Mouse (Mus musculus) MEL (cell line): Measurements from ENCODE around the gene Spaca6. TPM values are rescaled to one million over a fixed set of nuclear protein-coding genes. Genes with fewer than 3 reads are reported as not detected.

Experiments
- DNase-seq: peaks from one replicate; pipeline ENCODE4 v3.0.0; 2011; ENCODE audit warnings: low read depth, low spot score
- H3K27ac ChIP-seq: 2 replicates; pipeline ENCODE4 v1.5.1; 2012; ENCODE audit warnings: low read depth, mild to moderate bottlenecking, control low read depth, low read length, moderate library complexity; ENCODE audit not compliant: control insufficient read depth
- H3K27me3 ChIP-seq, 2 experiments: fragments of 150-350 bp in 1 of 2; sonication (generic) in 1 of 2; 2 replicates each; pipeline ENCODE4 v1.6.1; 2012; ENCODE audit warnings: low read length in 2 of 2, mild to moderate bottlenecking in 2 of 2, improper control_type of control experiment in 1 of 2, moderate library complexity in 1 of 2; ENCODE audit not compliant: insufficient read depth in 2 of 2, control insufficient read depth in 1 of 2
- H3K36me3 ChIP-seq, 2 experiments: 2 replicates each; pipeline ENCODE4 v1.6.1; 2012 to 2014; ENCODE audit warnings: low read length in 2 of 2, improper control_type of control experiment in 1 of 2, inconsistent platforms in 1 of 2, mild to moderate bottlenecking in 1 of 2; ENCODE audit not compliant: insufficient read depth in 2 of 2, control insufficient read depth in 1 of 2
- H3K4me1 ChIP-seq, 2 experiments: fragments of 150-350 bp in 1 of 2; sonication (generic) in 1 of 2; 2 replicates each; pipeline ENCODE4 v1.6.1; 2012; ENCODE audit warnings: low read length in 2 of 2, improper control_type of control experiment in 1 of 2, mild to moderate bottlenecking in 1 of 2; ENCODE audit not compliant: insufficient read depth in 2 of 2, control insufficient read depth in 1 of 2
- H3K4me3 ChIP-seq, 2 experiments: fragments of 150-350 bp in 1 of 2; sonication (generic) in 1 of 2; 2 replicates each; pipeline ENCODE4 v1.5.1; 2012; ENCODE audit warnings: low read depth in 2 of 2, low read length in 2 of 2, mild to moderate bottlenecking in 2 of 2, moderate library complexity in 2 of 2, control low read depth in 1 of 2, improper control_type of control experiment in 1 of 2; ENCODE audit not compliant: control insufficient read depth in 1 of 2, insufficient read depth in 1 of 2
- H3K79me2 ChIP-seq: 2 replicates; pipeline ENCODE4 v1.6.1; 2012; ENCODE audit warnings: mild to moderate bottlenecking, low read length, moderate library complexity; ENCODE audit not compliant: control insufficient read depth, poor library complexity, insufficient read depth
- H3K9ac ChIP-seq: 2 replicates; pipeline ENCODE4 v1.6.1; 2012; ENCODE audit warnings: low read depth, mild to moderate bottlenecking, control low read depth, low read length, moderate library complexity; ENCODE audit not compliant: control insufficient read depth, poor library complexity, severe bottlenecking
- H3K9me3 ChIP-seq: fragments of 150-350 bp; sonication (generic); replicated peaks from 2 replicates; pipeline ENCODE4 v1.6.1; 2012; ENCODE audit warnings: mild to moderate bottlenecking, low read length, improper control_type of control experiment, moderate library complexity; ENCODE audit not compliant: insufficient read depth
- BHLHE40 ChIP-seq: IDR thresholded peaks from 2 replicates; pipeline ENCODE4 v1.6.1; 2012; ENCODE audit warnings: low read depth, mild to moderate bottlenecking, inconsistent platforms, low read length, improper control_type of control experiment, borderline replicate concordance
- CHD2 ChIP-seq: IDR thresholded peaks from 2 replicates; pipeline ENCODE4 v1.6.1; 2011; ENCODE audit warnings: low read length, improper control_type of control experiment
- E2F4 ChIP-seq: IDR thresholded peaks from 2 replicates; pipeline ENCODE4 v1.6.1; 2011; ENCODE audit warnings: low read depth, low read length, improper control_type of control experiment, borderline replicate concordance
- ELF1 ChIP-seq: IDR thresholded peaks from 2 replicates; pipeline ENCODE4 v1.6.1; 2014; ENCODE audit warnings: low read depth, mild to moderate bottlenecking, inconsistent platforms, low read length, improper control_type of control experiment, moderate library complexity
- EP300 ChIP-seq, 2 experiments: IDR thresholded peaks; 2 replicates each; pipeline ENCODE4 v1.6.1; 2011; ENCODE audit warnings: improper control_type of control experiment in 2 of 2, low read length in 2 of 2, low read depth in 1 of 2, mild to moderate bottlenecking in 1 of 2
- ETS1 ChIP-seq: IDR thresholded peaks from 2 replicates; pipeline ENCODE4 v1.6.1; 2012; ENCODE audit warnings: low read depth, mild to moderate bottlenecking, inconsistent platforms, low read length, improper control_type of control experiment, moderate library complexity
- JUND ChIP-seq: IDR thresholded peaks from 2 replicates; pipeline ENCODE4 v1.6.1; 2011; ENCODE audit warnings: low read depth, mild to moderate bottlenecking, improper control_type of control experiment, low read length
- KAT2A ChIP-seq: conservative IDR thresholded peaks from 2 replicates; pipeline ENCODE4 v1.6.1; 2012; ENCODE audit warnings: low read depth, low read length, improper control_type of control experiment, inconsistent platforms
- MAZ ChIP-seq: IDR thresholded peaks from 2 replicates; pipeline ENCODE4 v1.6.1; 2012; ENCODE audit warnings: low read depth, mild to moderate bottlenecking, inconsistent platforms, low read length, improper control_type of control experiment
- MEF2A ChIP-seq: IDR thresholded peaks from 2 replicates; pipeline ENCODE4 v1.6.1; 2014; ENCODE audit warnings: low read depth, mild to moderate bottlenecking, inconsistent platforms, low read length, improper control_type of control experiment; ENCODE audit not compliant: poor library complexity, insufficient replicate concordance, severe bottlenecking; ENCODE audit errors: extremely low read depth
- MXI1 ChIP-seq: IDR thresholded peaks from 2 replicates; pipeline ENCODE4 v1.6.1; 2011; ENCODE audit warnings: mild to moderate bottlenecking, low read depth, low read length, improper control_type of control experiment
- NELFE ChIP-seq: IDR thresholded peaks from 2 replicates; pipeline ENCODE4 v1.6.1; 2011; ENCODE audit warnings: low read depth, low read length, improper control_type of control experiment
- NRF1 ChIP-seq: IDR thresholded peaks from 2 replicates; pipeline ENCODE4 v1.6.1; 2014; ENCODE audit warnings: low read depth, mild to moderate bottlenecking, inconsistent platforms, low read length, improper control_type of control experiment, moderate library complexity; ENCODE audit not compliant: poor library complexity, insufficient read depth, severe bottlenecking
- POLR2AphosphoS2 ChIP-seq: IDR thresholded peaks from 2 replicates; pipeline ENCODE4 v1.6.1; 2011; ENCODE audit warnings: low read length, improper control_type of control experiment
- POLR2AphosphoS5 ChIP-seq: IDR thresholded peaks from 2 replicates; pipeline ENCODE4 v1.6.1; 2012; ENCODE audit warnings: low read depth, borderline replicate concordance, mild to moderate bottlenecking, inconsistent platforms, low read length, moderate library complexity, mixed read lengths
- RCOR1 ChIP-seq: IDR thresholded peaks from 2 replicates; pipeline ENCODE4 v1.6.1; 2012; ENCODE audit warnings: low read depth, mild to moderate bottlenecking, inconsistent platforms, low read length, improper control_type of control experiment
- SIN3A ChIP-seq: IDR thresholded peaks from 2 replicates; pipeline ENCODE4 v1.6.1; 2012; ENCODE audit warnings: low read length, improper control_type of control experiment, inconsistent platforms
- SMC3 ChIP-seq: IDR thresholded peaks from 2 replicates; pipeline ENCODE4 v1.6.1; 2011; ENCODE audit warnings: low read depth, low read length, improper control_type of control experiment
- TAL1 ChIP-seq: IDR thresholded peaks from 2 replicates; pipeline ENCODE4 v1.6.1; 2012; ENCODE audit warnings: mild to moderate bottlenecking, inconsistent platforms, low read length, moderate library complexity, mixed read lengths
- TBP ChIP-seq: IDR thresholded peaks from 2 replicates; pipeline ENCODE4 v1.8.0; 2011; ENCODE audit warnings: low read depth, low read length, improper control_type of control experiment
- UBTF ChIP-seq: IDR thresholded peaks from 2 replicates; pipeline ENCODE4 v1.6.1; 2012; ENCODE audit warnings: low read depth, mild to moderate bottlenecking, inconsistent platforms, low read length, improper control_type of control experiment, moderate library complexity, borderline replicate concordance; ENCODE audit not compliant: insufficient read depth
- USF1 ChIP-seq: IDR thresholded peaks from 2 replicates; pipeline ENCODE4 v1.6.1; 2014; ENCODE audit warnings: low read depth, mild to moderate bottlenecking, inconsistent platforms, low read length, improper control_type of control experiment, moderate library complexity
- ZC3H11A ChIP-seq: IDR thresholded peaks from 2 replicates; pipeline ENCODE4 v1.6.1; 2012; ENCODE audit warnings: low read depth, mild to moderate bottlenecking, inconsistent platforms, low read length, improper control_type of control experiment
- ZNF384 ChIP-seq: IDR thresholded peaks from 2 replicates; pipeline ENCODE4 v1.6.1; 2012; ENCODE audit warnings: low read depth, mild to moderate bottlenecking, inconsistent platforms, low read length, improper control_type of control experiment
- polyA plus RNA-seq, 2 experiments: library from polyadenylated mRNA; stranded (reverse) in 1 of 2; unstranded in 1 of 2; fragments of >175 nt in 1 of 2; fragments of >200 nt in 1 of 2; gene quantifications; 2 replicates each; pipeline versions ENCODE4 v1.2.1 to v1.2.4; 2012; ENCODE audit warnings: low replicate concordance in 2 of 2, low read depth in 1 of 2; ENCODE audit not compliant: insufficient read length in 2 of 2, insufficient read depth in 1 of 2, missing spikeins in 1 of 2
- total RNA-seq: library from RNA; depleted of rRNA; stranded (reverse); fragments of 300-350 nt; gene quantifications from 2 replicates; pipeline ENCODE4 v1.2.3, GENCODE M21; 2012

Gene Spaca6
- total and polyA plus RNA-seq, 3 experiments, result 1.0 to 6.4 TPM; not detected in 1

DNA sequence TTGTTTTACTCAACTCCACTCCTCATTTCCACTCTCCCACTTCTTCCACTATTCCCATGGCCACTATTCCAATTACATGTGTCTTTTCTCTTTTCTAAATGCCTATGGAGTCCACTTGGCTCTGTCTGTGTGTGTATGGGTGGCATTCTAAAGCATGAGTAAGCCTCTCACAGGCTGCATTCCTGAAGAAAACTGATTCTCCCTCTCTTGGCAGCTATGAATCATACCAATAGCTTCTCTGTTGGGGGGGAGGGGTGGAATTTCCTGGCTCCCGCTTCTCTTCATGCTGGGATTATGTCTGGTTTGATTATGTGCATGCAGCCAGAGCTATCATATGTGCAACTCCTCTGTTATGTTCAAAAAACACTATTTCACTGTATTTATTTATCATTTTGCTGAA, 34.4 kb upstream of the Spaca6 start:
- H3K79me2 ChIP-seq, result no peaks in the 10 kb centered on the region
- TF ChIP-seq E2F4 (no peak), ZNF384 (no peak), NRF1 (no peak), EP300 (IDR thresholded peaks at IDR 0.05; ENCODE audit: low read depth in 1 of 2, low read length in 2 of 2) (no peak), ELF1 (no peak), POLR2AphosphoS5 (no peak), SMC3 (no peak)
- no peaks in the 10 kb centered on the region for H3K9me3 ChIP-seq
- no peaks in the 10 kb centered on the region for H3K27me3 ChIP-seq
- peaks cover 0 to 2% of the 10 kb centered on the region in 2 experiments; a peak in 2 of 4 replicates for H3K36me3 ChIP-seq
- H3K9ac ChIP-seq, result no peak overlapping the region
- H3K4me3 ChIP-seq, result no peak overlapping the region
- H3K4me1 ChIP-seq, result peaks cover 0 to 5% of the 10 kb centered on the region in 2 experiments; a peak in 2 of 4 replicates
- no peak overlapping the region for H3K27ac ChIP-seq
- no peak for DNase-seq

- DNase-seq, result peak; percentile 23
- H3K4me1 ChIP-seq, result peaks cover 0 to 5% of the 10 kb centered on the region in 2 experiments; a peak in 2 of 4 replicates
- H3K9ac ChIP-seq, result no peak overlapping the region
- TF ChIP-seq RCOR1 (no peak), SMC3 (no peak), POLR2AphosphoS5 (no peak), BHLHE40 (no peak), KAT2A (no peak), MAZ (no peak), JUND (no peak), ZC3H11A (no peak), SIN3A (no peak), TAL1 (no peak), ETS1 (no peak), MXI1 (no peak), UBTF (no peak), NELFE (no peak), USF1 (no peak), ELF1 (no peak), CHD2 (no peak), TBP (no peak), POLR2AphosphoS2 (no peak), MEF2A (no peak)
- H3K27me3 ChIP-seq, result no peaks in the 10 kb centered on the region
- H3K9me3 ChIP-seq, result no peaks in the 10 kb centered on the region
- no peaks in the 10 kb centered on the region for H3K79me2 ChIP-seq
- peaks cover 0 to 2% of the 10 kb centered on the region in 2 experiments; a peak in 2 of 4 replicates for H3K36me3 ChIP-seq
- H3K27ac ChIP-seq, result no peak overlapping the region
- H3K4me3 ChIP-seq, result no peak overlapping the region
Observed at GRCm38 (mm10) chr17:17795527-17795926, 31.4 kb upstream of the Spaca6 start.
